Mouse (Mus musculus) CH12.LX (cell line): ENCODE measurements around the gene Socs2. TPM values are rescaled to one million over a fixed set of nuclear protein-coding genes. Genes with fewer than 3 reads are reported as not detected.

Experiments used
- DNase-seq: peaks from one replicate; pipeline ENCODE4 v3.0.0-alpha.2; 2013; ENCODE audit errors: extremely low read depth
- H3K27ac ChIP-seq: 2 replicates; pipeline ENCODE4 v1.5.1; 2012; ENCODE audit warnings: low read depth, mild to moderate bottlenecking, control low read depth, moderate library complexity; ENCODE audit not compliant: insufficient read depth
- H3K27me3 ChIP-seq: replicated peaks from 2 replicates; pipeline ENCODE3; 2012; ENCODE audit warnings: inconsistent platforms
- H3K36me3 ChIP-seq, 2 experiments: replicated peaks in 1 of 2; 2 replicates each; pipeline versions ENCODE3 to v1.6.1; 2012; ENCODE audit warnings: inconsistent platforms in 1 of 2, low read length in 1 of 2, mild to moderate bottlenecking in 1 of 2, mixed read lengths in 1 of 2, moderate library complexity in 1 of 2; ENCODE audit not compliant: control insufficient read depth in 1 of 2, insufficient read depth in 1 of 2
- H3K4me1 ChIP-seq, 2 experiments: 2 replicates each; pipeline ENCODE4 v1.6.1; 2012; ENCODE audit warnings: inconsistent platforms in 1 of 2, moderate library complexity in 1 of 2; ENCODE audit not compliant: insufficient read depth in 2 of 2, control insufficient read depth in 1 of 2
- H3K4me2 ChIP-seq: 2 replicates; pipeline ENCODE4 v1.6.1; 2012; ENCODE audit warnings: low read depth, mild to moderate bottlenecking, control low read depth; ENCODE audit not compliant: poor library complexity, insufficient read depth, severe bottlenecking
- H3K4me3 ChIP-seq, 3 experiments: fragments of 150-350 bp in 1 of 3; sonication (generic) in 1 of 3; replicated peaks in 1 of 3; 2 replicates each; pipeline versions ENCODE3 to v1.5.1; 2011 to 2012; ENCODE audit warnings: low read depth in 2 of 3, low read length in 2 of 3, mild to moderate bottlenecking in 2 of 3, moderate library complexity in 2 of 3, control low read depth in 1 of 3, improper control_type of control experiment in 1 of 3, inconsistent platforms in 1 of 3, mixed read lengths in 1 of 3; ENCODE audit not compliant: poor library complexity in 1 of 3
- H3K79me2 ChIP-seq: replicated peaks from 2 replicates; pipeline ENCODE4 v1.6.1; 2012; ENCODE audit warnings: mild to moderate bottlenecking, moderate library complexity; ENCODE audit not compliant: control insufficient read depth, poor library complexity, insufficient read depth, severe bottlenecking; ENCODE audit errors: extremely low read depth
- H3K9ac ChIP-seq: 2 replicates; pipeline ENCODE4 v1.6.1; 2012; ENCODE audit warnings: low read depth, mild to moderate bottlenecking, control low read depth, moderate library complexity; ENCODE audit not compliant: insufficient read depth
- H3K9me3 ChIP-seq: replicated peaks from 2 replicates; pipeline ENCODE3; 2012; ENCODE audit warnings: low read length, inconsistent platforms, mixed read lengths
- BHLHE40 ChIP-seq: IDR thresholded peaks from 2 replicates; pipeline ENCODE4 v1.6.1; 2011; ENCODE audit warnings: mild to moderate bottlenecking, low read depth, low read length, improper control_type of control experiment
- CHD1 ChIP-seq: IDR thresholded peaks from 2 replicates; pipeline ENCODE4 v1.6.1; 2012; ENCODE audit warnings: low read depth, low read length, improper control_type of control experiment, inconsistent platforms
- CHD2 ChIP-seq: IDR thresholded peaks from 2 replicates; pipeline ENCODE4 v1.6.1; 2011; ENCODE audit warnings: low read length, improper control_type of control experiment
- CTCF ChIP-seq, 2 experiments: IDR thresholded peaks in 1 of 2; conservative IDR thresholded peaks in 1 of 2; 2 replicates each; pipeline ENCODE4 v1.5.1; 2011 to 2012; ENCODE audit warnings: low read depth in 2 of 2, low read length in 2 of 2, improper control_type of control experiment in 1 of 2, inconsistent platforms in 1 of 2, mild to moderate bottlenecking in 1 of 2, moderate library complexity in 1 of 2
- E2F4 ChIP-seq: IDR thresholded peaks from 2 replicates; pipeline ENCODE4 v1.6.1; 2011; ENCODE audit warnings: low read depth, low read length, improper control_type of control experiment; ENCODE audit not compliant: insufficient replicate concordance
- ELF1 ChIP-seq: IDR thresholded peaks from 2 replicates; pipeline ENCODE4 v1.6.1; 2014; ENCODE audit warnings: low read depth, mild to moderate bottlenecking, inconsistent platforms, low read length, improper control_type of control experiment
- EP300 ChIP-seq: IDR thresholded peaks from 2 replicates; pipeline ENCODE4 v1.6.1; 2011; ENCODE audit warnings: low read length, improper control_type of control experiment
- ETS1 ChIP-seq: conservative IDR thresholded peaks from 2 replicates; pipeline ENCODE4 v1.6.1; 2012; ENCODE audit warnings: low read depth, mild to moderate bottlenecking, inconsistent platforms, low read length, improper control_type of control experiment, moderate library complexity
- GABPA ChIP-seq: IDR thresholded peaks from 2 replicates; pipeline ENCODE4 v1.6.1; 2012; ENCODE audit warnings: low read depth, low read length, improper control_type of control experiment, inconsistent platforms; ENCODE audit not compliant: insufficient replicate concordance
- HCFC1 ChIP-seq: IDR thresholded peaks from 2 replicates; pipeline ENCODE4 v1.6.1; 2012; ENCODE audit warnings: low read depth, mild to moderate bottlenecking, inconsistent platforms, low read length, improper control_type of control experiment
- IRF4 ChIP-seq: IDR thresholded peaks from 2 replicates; pipeline ENCODE4 v1.6.1; 2014; ENCODE audit warnings: low read depth, mild to moderate bottlenecking, inconsistent platforms, low read length, improper control_type of control experiment
- JUN ChIP-seq: IDR thresholded peaks from 2 replicates; pipeline ENCODE4 v1.6.1; 2011; ENCODE audit warnings: low read depth, mild to moderate bottlenecking, low read length, improper control_type of control experiment, moderate library complexity; ENCODE audit not compliant: insufficient read depth
- JUND ChIP-seq: conservative IDR thresholded peaks from 2 replicates; pipeline ENCODE4 v1.6.1; 2011; ENCODE audit warnings: low read depth, low read length, improper control_type of control experiment
- KAT2A ChIP-seq: IDR thresholded peaks from 2 replicates; pipeline ENCODE4 v1.6.1; 2012; ENCODE audit warnings: low read length, improper control_type of control experiment, inconsistent platforms; ENCODE audit not compliant: insufficient replicate concordance
- MAFK ChIP-seq: IDR thresholded peaks from 2 replicates; pipeline ENCODE4 v1.6.1; 2011; ENCODE audit warnings: low read length, improper control_type of control experiment; ENCODE audit not compliant: insufficient replicate concordance
- MAX ChIP-seq: IDR thresholded peaks from 2 replicates; pipeline ENCODE4 v1.6.1; 2011; ENCODE audit warnings: low read length, improper control_type of control experiment
- MAZ ChIP-seq: IDR thresholded peaks from 2 replicates; pipeline ENCODE4 v1.6.1; 2012; ENCODE audit warnings: low read depth, mild to moderate bottlenecking, inconsistent platforms, low read length, improper control_type of control experiment, moderate library complexity
- MEF2A ChIP-seq: IDR thresholded peaks from 2 replicates; pipeline ENCODE4 v1.6.1; 2014; ENCODE audit warnings: low read depth, mild to moderate bottlenecking, inconsistent platforms, low read length, improper control_type of control experiment, borderline replicate concordance
- MXI1 ChIP-seq: IDR thresholded peaks from 2 replicates; pipeline ENCODE4 v1.6.1; 2011; ENCODE audit warnings: mild to moderate bottlenecking, low read depth, low read length, improper control_type of control experiment
- MYC ChIP-seq: IDR thresholded peaks from 2 replicates; pipeline ENCODE4 v1.6.1; 2011; ENCODE audit warnings: low read depth, mild to moderate bottlenecking, improper control_type of control experiment, low read length
- NELFE ChIP-seq: IDR thresholded peaks from 2 replicates; pipeline ENCODE4 v1.6.1; 2011; ENCODE audit warnings: low read depth, low read length, improper control_type of control experiment
- NRF1 ChIP-seq: IDR thresholded peaks from 2 replicates; pipeline ENCODE4 v1.6.1; 2014; ENCODE audit warnings: low read depth, mild to moderate bottlenecking, inconsistent platforms, low read length, improper control_type of control experiment, moderate library complexity
- PAX5 ChIP-seq: IDR thresholded peaks from 2 replicates; pipeline ENCODE4 v1.6.1; 2012; ENCODE audit warnings: low read length, inconsistent platforms, mixed read lengths
- POLR2A ChIP-seq: IDR thresholded peaks from 2 replicates; pipeline ENCODE4 v1.6.1; 2011; ENCODE audit warnings: low read depth, mild to moderate bottlenecking, improper control_type of control experiment, low read length
- POLR2AphosphoS2 ChIP-seq: IDR thresholded peaks from 2 replicates; pipeline ENCODE4 v1.6.1; 2011; ENCODE audit warnings: low read depth, low read length, improper control_type of control experiment
- RAD21 ChIP-seq: IDR thresholded peaks from 2 replicates; pipeline ENCODE4 v1.6.1; 2011; ENCODE audit warnings: low read depth, mild to moderate bottlenecking, low read length, improper control_type of control experiment, moderate library complexity
- RCOR1 ChIP-seq: conservative IDR thresholded peaks from 2 replicates; pipeline ENCODE4 v1.6.1; 2012; ENCODE audit warnings: low read depth, mild to moderate bottlenecking, inconsistent platforms, low read length, improper control_type of control experiment
- SIN3A ChIP-seq: IDR thresholded peaks from 2 replicates; pipeline ENCODE4 v1.6.1; 2012; ENCODE audit warnings: low read length, improper control_type of control experiment, inconsistent platforms
- SMC3 ChIP-seq: IDR thresholded peaks from 2 replicates; pipeline ENCODE4 v1.6.1; 2011; ENCODE audit warnings: low read depth, low read length, improper control_type of control experiment
- TBP ChIP-seq: conservative IDR thresholded peaks from 2 replicates; pipeline ENCODE4 v1.6.1; 2011; ENCODE audit warnings: low read depth, low read length, improper control_type of control experiment
- TCF12 ChIP-seq: IDR thresholded peaks from 2 replicates; pipeline ENCODE4 v1.6.1; 2014; ENCODE audit warnings: low read depth, mild to moderate bottlenecking, inconsistent platforms, low read length, improper control_type of control experiment
- UBTF ChIP-seq: IDR thresholded peaks from 2 replicates; pipeline ENCODE4 v1.6.1; 2012; ENCODE audit warnings: low read depth, mild to moderate bottlenecking, inconsistent platforms, low read length, improper control_type of control experiment, moderate library complexity
- USF1 ChIP-seq: IDR thresholded peaks from 2 replicates; pipeline ENCODE4 v1.6.1; 2014; ENCODE audit warnings: low read depth, mild to moderate bottlenecking, inconsistent platforms, low read length, improper control_type of control experiment
- USF2 ChIP-seq: conservative IDR thresholded peaks from 2 replicates; pipeline ENCODE4 v1.6.1; 2011; ENCODE audit warnings: low read depth, low read length, improper control_type of control experiment
- ZC3H11A ChIP-seq: IDR thresholded peaks from 2 replicates; pipeline ENCODE4 v1.6.1; 2012; ENCODE audit warnings: low read depth, mild to moderate bottlenecking, inconsistent platforms, low read length, improper control_type of control experiment
- ZKSCAN1 ChIP-seq: IDR thresholded peaks from 2 replicates; pipeline ENCODE4 v1.6.1; 2012; ENCODE audit warnings: low read depth, inconsistent platforms, low read length, improper control_type of control experiment, borderline replicate concordance
- ZMIZ1 ChIP-seq: IDR thresholded peaks from 2 replicates; pipeline ENCODE4 v1.6.1; 2012; ENCODE audit warnings: low read depth, mild to moderate bottlenecking, inconsistent platforms, low read length, improper control_type of control experiment
- ZNF384 ChIP-seq: IDR thresholded peaks from 2 replicates; pipeline ENCODE4 v1.6.1; 2012; ENCODE audit warnings: low read depth, low read length, improper control_type of control experiment, inconsistent platforms
- dilution Hi-C: fragments of 300-500 bp; cut with MboI; formaldehyde crosslinking; loops from 2 replicates; pipeline ENCODE4 v1.14.3; 2020; ENCODE audit warnings: low sequenced_read_pairs; ENCODE audit not compliant: extremely low pct_unique_long_range_greater_than_20kb, extremely low pct_ligation_motif_present
- in situ Hi-C: fragments of 300-500 bp; cut with MboI; formaldehyde crosslinking; loops from 3 replicates; pipeline ENCODE4 v1.14.3; 2019; ENCODE audit warnings: low sequenced_read_pairs, low pct_ligation_motif_present, low pct_unique_long_range_greater_than_20kb, mixed read lengths
- polyA plus RNA-seq: library from polyadenylated mRNA; unstranded; fragments of >175 nt; gene quantifications from 2 replicates; pipeline ENCODE4 v1.2.1, GENCODE M21; 2012; ENCODE audit warnings: low read depth; ENCODE audit not compliant: insufficient read length
- total RNA-seq, 2 experiments: library from RNA; depleted of rRNA; stranded (reverse); fragments of 300-350 nt in 1 of 2; fragments of >200 nt in 1 of 2; gene quantifications; 2 replicates each; pipeline ENCODE4 v1.2.3; 2012 to 2014

Gene Socs2
- total and polyA plus RNA-seq, 3 experiments = 7.8 to 16.3 (median 15.7) TPM

GRCm38 (mm10) chr10:95417496-95418236 is 686 bp upstream of the Socs2 start:
- TF ChIP-seq UBTF (no peak), JUN (no peak), RCOR1 (no peak), ELF1 (peak; percentile 58), TCF12 (peak; percentile 37; the same call in 1 of the 2 replicates), MEF2A (peak; percentile 10; the same call in 1 of the 2 replicates), NELFE (peak; percentile 58; the same call in 1 of the 2 replicates), SIN3A (peak; percentile 49), BHLHE40 (peak; percentile 76), MAX (peak; percentile 47; the same call in 1 of the 2 replicates), ETS1 (0 out of 2 replicates have a peak, but pooled peaks have one; percentile 12), EP300 (peak; percentile 23; the same call in 1 of the 2 replicates), CTCF (conservative IDR thresholded peaks at IDR 0.05 in 1 of 2, IDR thresholded peaks at IDR 0.05 in 1 of 2; ENCODE audit: low read depth in 2 of 2, low read length in 2 of 2) (peak; percentile 36 to 93; a peak in 3 of 4 replicates), MXI1 (peak; percentile 54), MAFK (no peak), MAZ (peak; percentile 56; the same call in 1 of the 2 replicates), ZC3H11A (peak; percentile 93), POLR2AphosphoS2 (no peak), ZKSCAN1 (no peak), USF2 (no peak), KAT2A (no peak), HCFC1 (no peak), RAD21 (peak; percentile 95), JUND (no peak), CHD2 (peak; percentile 46; the same call in 1 of the 2 replicates), POLR2A (no peak), E2F4 (no peak), PAX5 (no peak), ZNF384 (peak; percentile 64), ZMIZ1 (0 out of 2 replicates have a peak, but pooled peaks have one; percentile 33), NRF1 (0 out of 2 replicates have a peak, but pooled peaks have one; percentile 26), CHD1 (no peak), IRF4 (peak; percentile 60; the same call in 1 of the 2 replicates), TBP (no peak), SMC3 (peak; percentile 96), USF1 (no peak), GABPA (no peak), MYC (0 out of 2 replicates have a peak, but pooled peaks have one; percentile 34)
- Histone ChIP-seq H3K27ac (no peak overlapping the region), H3K9me3 (no peaks in the 10 kb centered on the region), H3K79me2 (no peaks in the 10 kb centered on the region), H3K4me2 (peak overlapping the region; percentile 73), H3K9ac (no peak overlapping the region), H3K4me3 (peak overlapping the region; percentile 60 to 68 (median 62)), H3K27me3 (no peaks in the 10 kb centered on the region), H3K36me3 (peaks cover 2 to 6% of the 10 kb centered on the region in 2 experiments), H3K4me1 (peaks cover 0 to 10% of the 10 kb centered on the region in 2 experiments; a peak in 2 of 4 replicates)
- dilution Hi-C loops = no loop called here
- peak; percentile 68 for DNase-seq
- in situ Hi-C loops = loop anchor here (10.0 kb wide), 1 partner anchor 423 kb away; no protein-coding TSS in a partner anchor
